9 mouse cellular contexts compared by ENCODE assay signal in the genomic region with DNA sequence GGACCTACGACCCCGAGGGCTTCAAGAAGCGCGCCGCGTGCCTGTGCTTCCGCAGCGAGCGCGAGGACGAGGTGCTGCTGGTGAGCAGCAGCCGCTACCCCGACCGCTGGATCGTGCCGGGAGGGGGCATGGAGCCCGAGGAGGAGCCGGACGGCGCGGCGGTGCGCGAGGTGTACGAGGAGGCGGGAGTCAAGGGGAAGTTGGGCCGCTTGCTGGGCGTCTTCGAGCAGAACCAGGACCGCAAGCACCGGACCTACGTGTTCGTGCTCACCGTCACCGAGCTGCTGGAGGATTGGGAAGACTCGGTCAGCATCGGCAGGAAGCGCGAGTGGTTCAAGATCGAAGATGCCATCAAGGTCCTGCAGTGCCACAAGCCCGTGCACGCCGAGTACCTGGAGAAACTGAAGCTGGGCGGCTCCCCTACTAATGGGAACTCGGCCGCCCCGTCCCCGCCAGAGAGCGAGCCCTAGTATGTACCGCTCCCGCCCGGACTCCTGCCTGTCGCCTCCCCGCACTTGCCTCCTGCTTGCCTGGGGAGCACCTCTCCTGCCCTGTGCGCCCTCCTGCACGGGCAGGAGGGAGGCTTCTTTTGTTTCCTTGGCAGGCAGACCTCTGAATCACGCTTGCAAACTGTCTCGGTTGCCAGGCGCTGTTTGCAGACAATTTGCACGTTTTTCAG. TPM values are rescaled to one million over a fixed set of nuclear protein-coding genes. Genes with fewer than 3 reads are reported as not detected.
DNase-seq lines count a peak whose midpoint lies in the region; ATAC-seq and TF ChIP-seq lines count a peak whose summit lies in the region.
"Not testable (repeated sequence)": the region's sequence is repeated elsewhere in the genome, so short reads cannot be mapped to it uniquely, and the experiment has no call there.
"Had no signal": no experiment of that assay in that cellular context is flagged by ENCODE, and none has a peak within 500 bp of the region (broad histone marks: within the 10 kb centered on the region; RNA-seq: fewer than 3 reads in every experiment).

No protein-coding gene starts in this region.

- H3K4me2 ChIP-seq in hindbrain, embryonic 12.5 days (replicated peaks) = peak overlapping the region; percentile 49
- peak overlapping the region; percentile 40; the same call in 1 of the 2 replicates for H3K4me2 ChIP-seq in kidney, postnatal 0 days (ENCODE audit: low read length)
- peak overlapping the region; percentile 33; the same call in 1 of the 2 replicates for H3K4me2 ChIP-seq in liver, embryonic 12.5 days

- not testable (repeated sequence) for TF ChIP-seq POLR2A in cortical plate, adult 2 months (IDR thresholded peaks at IDR 0.05; ENCODE audit: extremely low read depth, insufficient read depth, low read length); testis, adult 2 months (IDR thresholded peaks at IDR 0.05; ENCODE audit: control insufficient read depth, low read depth, low read length)

- H3K27me3 ChIP-seq in hindbrain, embryonic 12.5 days; kidney, postnatal 0 days (ENCODE audit: insufficient read depth, low read length); liver, embryonic 12.5 days (replicated peaks); testis, adult 2 months (ENCODE audit: control insufficient read depth, insufficient read depth, low read length): not testable (repeated sequence)

- not testable (repeated sequence) for H3K27ac ChIP-seq in cortical plate, adult 2 months (ENCODE audit: insufficient read depth, low read length); kidney, postnatal 0 days; liver, embryonic 12.5 days; testis, adult 2 months (ENCODE audit: control insufficient read depth, insufficient read depth, low read depth, low read length)
- H3K27ac ChIP-seq in hindbrain, embryonic 12.5 days = peak overlapping the region; percentile 72; the same call in 1 of the 2 replicates

- peak; percentile 53 for ATAC-seq in frontal cortex, adult (ENCODE audit: low TSS enrichment)
- peak; percentile 65 for ATAC-seq in hindbrain, embryonic 12.5 days (ENCODE audit: low FRiP score)
- peak; percentile 49 for ATAC-seq in kidney, postnatal 0 days (replicated peaks; ENCODE audit: low FRiP score, low read depth)
- ATAC-seq in liver, embryonic 12.5 days = peak; percentile 13; the same call in 1 of the 2 replicates

- peak; percentile 2 to 7 for DNase-seq in adrenal gland, postnatal 36 days
- not testable (repeated sequence) for DNase-seq in kidney, postnatal 0 days (ENCODE audit: low spot score)
- peak; percentile 12 for DNase-seq in neural tube, embryonic 10.5 days (ENCODE audit: extremely low spot score, low spot score)

- peak overlapping the region; percentile 54 for H3K4me3 ChIP-seq in cortical plate, adult 2 months (ENCODE audit: insufficient read depth, low read length)
- peak overlapping the region; percentile 37 for H3K4me3 ChIP-seq in hindbrain, embryonic 12.5 days
- peak overlapping the region; percentile 21; the same call in 1 of the 2 replicates for H3K4me3 ChIP-seq in kidney, postnatal 0 days (replicated peaks; ENCODE audit: low read depth, low read length)
- not testable (repeated sequence) for H3K4me3 ChIP-seq in liver, embryonic 12.5 days
- peak overlapping the region; percentile 8; the same call in 1 of the 2 replicates for H3K4me3 ChIP-seq in testis, adult 2 months (ENCODE audit: control insufficient read depth, low read depth, low read length)

- 21% methylated on average over 7 of the region's 60 CpGs for WGBS in hindbrain, embryonic 12.5 days
- 22% methylated on average over 5 of the region's 60 CpGs for WGBS in kidney, postnatal 0 days
- 12% methylated on average over 6 of the region's 60 CpGs for WGBS in liver, embryonic 12.5 days (ENCODE audit: insufficient replicate concordance)

- not testable (repeated sequence) for H3K4me1 ChIP-seq in cortical plate, adult 2 months (ENCODE audit: control insufficient read depth, insufficient read depth, low read length); hindbrain, embryonic 12.5 days; kidney, postnatal 0 days (replicated peaks; ENCODE audit: insufficient read depth, low read length); liver, embryonic 12.5 days; testis, adult 2 months (ENCODE audit: control insufficient read depth, insufficient read depth, low read length)

- not testable (repeated sequence) for TF ChIP-seq CTCF in cortical plate, adult 2 months (IDR thresholded peaks at IDR 0.05; ENCODE audit: extremely low read depth, insufficient read depth, low read length); kidney, postnatal 0 days (IDR thresholded peaks at IDR 0.05; ENCODE audit: low read depth); testis, adult 2 months (IDR thresholded peaks at IDR 0.05; ENCODE audit: control insufficient read depth, insufficient read depth, insufficient replicate concordance, low read depth, low read length)

- H3K9me3 ChIP-seq in hindbrain, embryonic 12.5 days (replicated peaks); kidney, postnatal 0 days (replicated peaks; ENCODE audit: low read length); liver, embryonic 12.5 days (replicated peaks): not testable (repeated sequence)

- not testable (repeated sequence) for H3K36me3 ChIP-seq in hindbrain, embryonic 12.5 days; kidney, postnatal 0 days (ENCODE audit: insufficient read depth, low read length); liver, embryonic 12.5 days; testis, adult 2 months (ENCODE audit: control insufficient read depth, insufficient read depth, low read length)

- not testable (repeated sequence) for H3K9ac ChIP-seq in hindbrain, embryonic 12.5 days; kidney, postnatal 0 days (ENCODE audit: low read depth, low read length); liver, embryonic 12.5 days

RNA-seq across cellular contexts. Expression of gene Nudt11, which starts 0.8 kb away (rescaled TPM):
- total RNA-seq in adrenal gland, postnatal 36 days (2021) = 10 to 100 TPM in 1 of 2 experiments, 1 to 10 TPM in 1; 4.9 to 23.4 TPM
- 20.4 and 21.1 TPM in 2 replicates for polyA plus RNA-seq in cortical plate, adult 2 months (2012; rRNA removed)
- polyA plus RNA-seq in hindbrain, embryonic 12.5 days (2016; fragmentation: Nextera tagmentation; extraction: Ambion mirVana) = 14.2 and 15.5 TPM in 2 replicates
- polyA plus RNA-seq in kidney, postnatal 0 days (2015; fragmentation: Nextera tagmentation; extraction: Ambion mirVana) = 3.7 and 4.3 TPM in 2 replicates
- polyA plus RNA-seq in liver, embryonic 12.5 days (2016; fragmentation: Nextera tagmentation; extraction: Ambion mirVana) = 0.66 TPM in 2 replicates
- polyA plus RNA-seq in testis, adult 2 months (2012; rRNA removed) = 0.64 and 1.2 TPM in 2 replicates

RNA-seq across cellular contexts. Expression of gene AU022751, which starts 35.1 kb away (rescaled TPM):
- not detected for total RNA-seq in adrenal gland, postnatal 36 days (2021)
- 0.66 and 0.71 TPM in 2 replicates for polyA plus RNA-seq in cortical plate, adult 2 months (2012; rRNA removed)
- polyA plus RNA-seq in hindbrain, embryonic 12.5 days (2016; fragmentation: Nextera tagmentation; extraction: Ambion mirVana) = not detected in 2 replicates
- not detected in 2 replicates for polyA plus RNA-seq in kidney, postnatal 0 days (2015; fragmentation: Nextera tagmentation; extraction: Ambion mirVana)
- polyA plus RNA-seq in liver, embryonic 12.5 days (2016; fragmentation: Nextera tagmentation; extraction: Ambion mirVana) = not detected in 2 replicates
- polyA plus RNA-seq in testis, adult 2 months (2012; rRNA removed) = 1.6 and 1.7 TPM in 2 replicates
- total RNA-seq: heart, adult 2 months had no signal
- polyA plus RNA-seq: heart, adult 2 months had no signal

Comparison
In these comparisons a context has a peak if more than half of its experiments do, and no peak if none do; other contexts are left out.
1. ATAC-seq: peak in every context shown above with its lines; median percentile 65 in hindbrain, embryonic 12.5 days; 53 in frontal cortex, adult; 49 in kidney, postnatal 0 days; 13 in liver, embryonic 12.5 days.